Mouse (Mus musculus): ENCODE measurements around the gene Slc22a14. TPM values are rescaled to one million over a fixed set of nuclear protein-coding genes. Genes with fewer than 3 reads are reported as not detected.

Gene Slc22a14
- total RNA-seq, 2 experiments from 2014 or later: 0.17 TPM; not detected in 1

GRCm38 (mm10) chr9:119156278-119157201, 208.8 kb downstream of the Slc22a14 start, which contains the start of gene Acaa1b:
Acaa1b (minus strand) TSS chr9:119157093.
- peak; percentile 53 for DNase-seq (ENCODE audit: low spot score)
- intact Hi-C loops (cut with DNase I): loop anchor here (2.0 kb wide), 2 partner anchors 196 to 274 kb away; no protein-coding TSS in a partner anchor

- intact Hi-C loops (cut with DNase I): loop anchor here (2.0 kb wide), 2 partner anchors 197 to 275 kb away; no protein-coding TSS in a partner anchor
- no peak for DNase-seq (ENCODE audit: low spot score)
Observed at GRCm38 (mm10) chr9:119155826-119156225, 209.5 kb downstream of the Slc22a14 start.

GRCm38 (mm10) chr9:119155416-119155815, 209.9 kb downstream of the Slc22a14 start:
- no peak for DNase-seq (ENCODE audit: low spot score)

GRCm38 (mm10) chr9:119151751-119152150, 213.6 kb downstream of the Slc22a14 start:
- DNase-seq (ENCODE audit: low spot score): no peak

More at GRCm38 (mm10) chr9:119155416-119155815, 209.9 kb downstream of the Slc22a14 start:
- intact Hi-C loops (cut with DNase I): no loop called here

GRCm38 (mm10) chr9:119149601-119150000, 215.8 kb downstream of the Slc22a14 start:
- intact Hi-C loops (cut with DNase I): no loop called here
- no peak for DNase-seq (ENCODE audit: low spot score)

More at GRCm38 (mm10) chr9:119151751-119152150, 213.6 kb downstream of the Slc22a14 start:
- intact Hi-C loops (cut with DNase I): no loop called here

GRCm38 (mm10) chr9:119146098-119146770, 219.1 kb downstream of the Slc22a14 start:
- DNase-seq (ENCODE audit: low spot score): no peak
- intact Hi-C loops (cut with DNase I): no loop called here

GRCm38 (mm10) chr9:119145638-119146037, 219.7 kb downstream of the Slc22a14 start:
- no peak for DNase-seq (ENCODE audit: low spot score)
- intact Hi-C loops (cut with DNase I): no loop called here

- DNase-seq (ENCODE audit: low spot score): no peak
- intact Hi-C loops (cut with DNase I): no loop called here
Observed at GRCm38 (mm10) chr9:119145137-119145536, 220.2 kb downstream of the Slc22a14 start.

GRCm38 (mm10) chr9:119144696-119145095, 220.7 kb downstream of the Slc22a14 start:
- DNase-seq (ENCODE audit: low spot score): no peak
- intact Hi-C loops (cut with DNase I): no loop called here

- no peak for DNase-seq (ENCODE audit: low spot score)
- intact Hi-C loops (cut with DNase I): no loop called here
Observed at GRCm38 (mm10) chr9:119143372-119143771, 222.0 kb downstream of the Slc22a14 start.

- DNase-seq (ENCODE audit: low spot score): no peak
- intact Hi-C loops (cut with DNase I): no loop called here
Observed at GRCm38 (mm10) chr9:119142066-119142465, 223.3 kb downstream of the Slc22a14 start.

- intact Hi-C loops (cut with DNase I): no loop called here
- DNase-seq (ENCODE audit: low spot score): no peak
Observed at GRCm38 (mm10) chr9:119138836-119139235, 226.5 kb downstream of the Slc22a14 start.

- no peak for DNase-seq (ENCODE audit: low spot score)
- intact Hi-C loops (cut with DNase I): no loop called here
Observed at GRCm38 (mm10) chr9:119130692-119131091, 234.7 kb downstream of the Slc22a14 start.

GRCm38 (mm10) chr9:119128436-119129181, 236.7 kb downstream of the Slc22a14 start:
- intact Hi-C loops (cut with DNase I): no loop called here
- no peak for DNase-seq (ENCODE audit: low spot score)

- intact Hi-C loops (cut with DNase I): no loop called here
Observed at GRCm38 (mm10) chr9:119122596-119123369, 242.6 kb downstream of the Slc22a14 start.

GRCm38 (mm10) chr9:119120168-119120560, 245.2 kb downstream of the Slc22a14 start:
- intact Hi-C loops (cut with DNase I): no loop called here
- no peak for DNase-seq (ENCODE audit: low spot score)

More at GRCm38 (mm10) chr9:119122596-119123369, 242.6 kb downstream of the Slc22a14 start:
- no peak for DNase-seq (ENCODE audit: low spot score)
